Mouse (Mus musculus): ENCODE data around the gene Prpf19.

Gene Prpf19

GRCm38 (mm10) chr19:10895708-10896107 is 677 bp downstream of the Prpf19 start:
- no peak for DNase-seq

GRCm38 (mm10) chr19:10896849-10897248 is 1.8 kb downstream of the Prpf19 start:
- no peak for DNase-seq

- DNase-seq, result no peak
Observed at GRCm38 (mm10) chr19:10897491-10897890, 2.5 kb downstream of the Prpf19 start.

- no peak for DNase-seq
Observed at GRCm38 (mm10) chr19:10900315-10900714, 5.3 kb downstream of the Prpf19 start.

GRCm38 (mm10) chr19:10901046-10901445 is 6.0 kb downstream of the Prpf19 start:
- DNase-seq, result no peak

- no peak for DNase-seq
Observed at GRCm38 (mm10) chr19:10904512-10904911, 9.5 kb downstream of the Prpf19 start.

- DNase-seq, result peak; percentile 81
Observed at GRCm38 (mm10) chr19:10904927-10905727, 10.1 kb downstream of the Prpf19 start.

- DNase-seq, result no peak
Observed at GRCm38 (mm10) chr19:10905728-10906000, 10.6 kb downstream of the Prpf19 start.

- peak; percentile 72 for DNase-seq
Observed at GRCm38 (mm10) chr19:10907891-10908290, 12.9 kb downstream of the Prpf19 start.

GRCm38 (mm10) chr19:10909087-10909721 is 14.2 kb downstream of the Prpf19 start:
- DNase-seq, result peak; percentile 33

- DNase-seq, result no peak
Observed at GRCm38 (mm10) chr19:10914291-10914690, 19.3 kb downstream of the Prpf19 start.

- DNase-seq, result no peak
Observed at GRCm38 (mm10) chr19:10914870-10915269, 19.8 kb downstream of the Prpf19 start.

GRCm38 (mm10) chr19:10916506-10916905 is 21.5 kb downstream of the Prpf19 start:
- DNase-seq, result no peak

- DNase-seq, result no peak
Observed at GRCm38 (mm10) chr19:10918321-10918991, 23.4 kb downstream of the Prpf19 start.

- DNase-seq, result no peak
Observed at GRCm38 (mm10) chr19:10920532-10920931, 25.5 kb downstream of the Prpf19 start, which contains the start of gene Zp1. Gene Zp1 (minus strand): TSS chr19:10920632.

- no peak for DNase-seq
Observed at GRCm38 (mm10) chr19:10921058-10921457, 26.0 kb downstream of the Prpf19 start.

GRCm38 (mm10) chr19:10924220-10924619 is 29.2 kb downstream of the Prpf19 start:
- DNase-seq, result no peak

- peak; percentile 49 for DNase-seq
Observed at GRCm38 (mm10) chr19:10926123-10926621, 31.1 kb downstream of the Prpf19 start.

- DNase-seq, result no peak
Observed at GRCm38 (mm10) chr19:10926666-10927065, 31.6 kb downstream of the Prpf19 start.

GRCm38 (mm10) chr19:10930641-10931040 is 35.6 kb downstream of the Prpf19 start:
- DNase-seq, result no peak

- DNase-seq, result no peak
Observed at GRCm38 (mm10) chr19:10935029-10935428, 40.0 kb downstream of the Prpf19 start.

GRCm38 (mm10) chr19:10936077-10936476 is 41.0 kb downstream of the Prpf19 start:
- DNase-seq, result no peak

- no peak for DNase-seq
Observed at GRCm38 (mm10) chr19:10937110-10937563, 42.1 kb downstream of the Prpf19 start, which contains the start of gene Ptgdr2. Gene Ptgdr2 (plus strand): TSS chr19:10937160.

GRCm38 (mm10) chr19:10938771-10939170 is 43.7 kb downstream of the Prpf19 start:
- no peak for DNase-seq

Data from kidney, postnatal 14 days (tissue).